Mouse (Mus musculus): ENCODE results near the gene Gpatch8. TPM values are rescaled to one million over a fixed set of nuclear protein-coding genes. Genes with fewer than 3 reads are reported as not detected.

Gpatch8 gene
- total RNA-seq, 2 experiments from 2014 or later, result 25.2 to 28.2 TPM

DNA sequence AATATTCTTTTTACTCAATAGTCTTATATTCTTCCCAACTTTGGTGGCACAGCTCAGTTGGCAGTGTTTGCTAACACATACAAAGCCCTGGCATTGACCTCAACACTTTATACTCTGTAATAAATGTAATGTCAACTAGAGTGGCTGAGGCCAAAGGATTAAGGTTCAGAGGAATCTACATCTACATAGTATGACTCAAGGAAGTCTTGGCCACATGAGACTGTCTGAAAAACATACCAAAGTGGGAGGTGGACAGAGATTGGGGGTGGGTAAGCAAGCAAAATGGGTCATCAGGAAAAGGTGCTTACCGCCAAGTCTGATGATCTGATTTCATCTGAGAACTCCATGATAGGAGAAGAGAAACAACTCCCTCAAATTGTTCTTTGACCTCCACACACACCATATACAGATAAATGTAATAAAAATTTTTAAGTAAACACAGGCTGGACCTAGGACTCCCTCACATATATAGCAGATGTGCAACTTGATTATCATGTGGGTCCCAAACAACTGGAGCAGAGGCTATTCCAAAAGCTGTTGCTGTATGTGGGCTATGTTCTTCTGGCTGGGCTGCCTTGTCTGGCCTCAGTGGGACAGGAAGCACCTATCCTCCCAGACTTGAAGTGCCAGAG is 41.3 kb downstream of the Gpatch8 start:
- no peak for DNase-seq
- intact Hi-C loops (cut with DNase I), result no loop called here

- intact Hi-C loops (cut with DNase I), result no loop called here
- peak in 1 of 2 experiments; percentile 20 for DNase-seq
These were observed 46.0 kb downstream of the Gpatch8 start for GRCm38 (mm10) chr11:102510226-102510625.

GRCm38 (mm10) chr11:102496732-102497131 is 59.5 kb downstream of the Gpatch8 start:
- intact Hi-C loops (cut with DNase I), result no loop called here
- DNase-seq, result no peak

GRCm38 (mm10) chr11:102496206-102496605 is 60.0 kb downstream of the Gpatch8 start:
- intact Hi-C loops (cut with DNase I), result no loop called here

GRCm38 (mm10) chr11:102495742-102496141 is 60.5 kb downstream of the Gpatch8 start:
- intact Hi-C loops (cut with DNase I), result no loop called here
- DNase-seq, result no peak

More at GRCm38 (mm10) chr11:102496206-102496605, 60.0 kb downstream of the Gpatch8 start:
- DNase-seq, result no peak

DNA sequence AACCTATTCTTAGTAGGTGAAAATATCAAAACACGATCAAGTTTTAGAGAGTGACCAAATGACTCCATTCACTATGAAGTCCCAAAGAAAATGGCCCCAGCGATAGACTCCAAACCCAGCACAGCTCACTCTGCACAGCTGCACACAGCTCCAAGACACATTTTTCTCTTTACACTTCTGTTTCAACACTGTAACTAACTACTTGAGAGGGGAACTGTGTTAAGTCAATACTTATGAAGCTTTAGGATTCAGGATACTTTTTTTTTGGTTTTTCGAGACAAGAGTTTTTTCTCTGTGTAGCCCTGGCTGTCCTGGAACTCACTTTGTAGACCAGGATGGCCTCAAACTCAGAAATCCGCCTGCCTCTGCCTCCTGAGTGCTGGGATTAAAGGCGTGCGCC is 61.1 kb downstream of the Gpatch8 start:
- intact Hi-C loops (cut with DNase I), result no loop called here
- no peak for DNase-seq

GRCm38 (mm10) chr11:102494063-102494650 is 62.0 kb downstream of the Gpatch8 start:
- DNase-seq, result peak; percentile 38 to 43
- intact Hi-C loops (cut with DNase I), result no loop called here

DNA sequence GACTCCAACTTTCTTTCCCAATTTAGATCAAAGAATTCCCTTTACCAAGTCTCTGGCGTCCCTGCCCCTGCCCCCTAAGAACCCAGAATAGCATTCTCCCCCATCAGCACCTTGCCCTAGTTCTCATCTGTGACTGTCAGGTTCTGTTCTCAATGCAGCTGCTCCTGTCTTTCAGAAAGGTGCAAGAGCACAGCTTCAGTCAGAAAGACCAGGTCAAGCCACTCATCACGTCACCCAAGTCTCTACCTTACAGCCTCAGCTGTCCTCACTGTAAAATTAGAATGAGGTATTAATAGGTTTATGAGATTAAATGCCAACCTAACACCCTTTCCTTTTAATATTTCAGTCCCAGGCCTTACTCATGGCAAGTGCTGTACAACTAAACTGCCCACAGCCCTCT is 63.0 kb downstream of the Gpatch8 start:
- intact Hi-C loops (cut with DNase I), result no loop called here
- no peak for DNase-seq

DNA sequence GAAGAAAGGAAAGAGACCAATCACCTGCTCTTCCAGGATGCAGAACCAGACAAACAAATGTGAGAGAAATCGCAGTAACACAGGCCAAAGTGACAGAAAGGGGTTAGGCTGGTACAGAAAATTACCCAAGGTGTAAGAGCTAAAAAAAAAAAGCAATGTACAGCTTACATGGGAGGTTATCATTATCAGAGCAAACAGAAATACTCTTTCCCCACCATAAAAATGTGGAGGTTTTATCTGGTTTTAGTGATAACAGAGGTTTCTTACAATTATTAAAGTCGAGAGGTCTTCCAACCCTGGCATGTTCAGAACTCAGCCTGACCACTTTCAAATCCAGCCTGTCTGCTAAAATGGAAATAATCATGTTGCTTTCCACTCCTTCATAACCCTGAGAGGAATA is 68.3 kb downstream of the Gpatch8 start:
- intact Hi-C loops (cut with DNase I), result loop anchor here (1.0 to 5.0 kb wide), 3 partner anchors 69 to 163 kb away; partner anchors contain the start of gene Gpatch8
- no peak for DNase-seq

DNA sequence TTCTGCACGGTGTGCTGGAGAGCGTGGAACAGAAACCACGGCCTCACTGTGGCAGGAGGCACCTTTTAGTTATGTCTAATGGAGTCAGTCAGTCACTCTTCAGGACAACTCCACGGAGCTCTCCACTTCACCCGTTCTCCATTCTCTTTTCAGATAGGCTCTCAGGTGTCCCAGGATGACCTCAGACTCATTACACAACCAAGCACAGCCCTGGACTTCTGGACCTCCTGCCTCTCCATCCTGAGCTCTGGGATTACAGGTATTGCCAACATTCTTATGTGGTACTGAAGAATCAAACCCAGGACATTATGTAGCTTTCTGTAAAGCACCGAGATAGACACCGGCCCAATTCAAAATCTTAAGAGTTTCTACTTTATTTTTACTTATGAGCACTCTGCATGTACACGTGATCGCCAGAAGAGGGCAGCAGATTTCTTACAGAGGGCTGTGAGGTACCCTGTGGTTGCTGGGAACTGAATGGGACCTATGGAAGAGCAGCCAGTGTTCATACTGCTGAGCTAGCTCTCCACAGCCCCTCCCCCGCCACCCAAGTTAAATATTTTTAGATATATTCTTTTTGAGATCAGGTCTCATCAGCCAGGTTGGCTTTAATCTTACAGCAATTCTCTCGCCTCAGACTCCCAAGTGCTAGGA is 69.3 kb downstream of the Gpatch8 start:
- intact Hi-C loops (cut with DNase I), result loop anchor here (1.0 to 5.0 kb wide), 3 partner anchors 70 to 164 kb away; partner anchors contain the start of gene Gpatch8
- peak; percentile 58 to 78 for DNase-seq

DNA sequence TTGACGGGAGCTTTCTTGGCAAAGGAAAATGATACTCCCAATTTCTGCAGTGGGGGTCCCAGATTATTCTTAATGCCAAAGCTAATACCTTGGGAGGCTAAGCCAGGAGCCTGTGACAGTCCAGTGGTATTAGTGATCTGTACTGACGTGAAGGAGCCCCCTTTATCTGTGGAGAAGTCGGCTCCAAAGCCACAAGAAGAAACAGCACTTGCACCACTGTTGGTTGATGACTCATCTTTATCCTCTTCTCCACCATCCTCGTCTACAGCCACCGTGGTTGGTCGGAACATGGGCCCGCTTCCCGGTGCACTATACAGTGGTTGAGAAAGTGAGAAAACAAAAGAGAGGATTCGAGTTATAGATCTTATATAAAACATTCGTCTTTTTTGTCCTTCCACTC is 74.4 kb downstream of the Gpatch8 start:
- intact Hi-C loops (cut with DNase I), result no loop called here
- DNase-seq, result no peak

- DNase-seq, result no peak
- intact Hi-C loops (cut with DNase I), result no loop called here
These were observed 75.3 kb downstream of the Gpatch8 start for GRCm38 (mm10) chr11:102480897-102481296.

GRCm38 (mm10) chr11:102480111-102480510 is 76.1 kb downstream of the Gpatch8 start:
- intact Hi-C loops (cut with DNase I), result no loop called here
- no peak for DNase-seq

DNA sequence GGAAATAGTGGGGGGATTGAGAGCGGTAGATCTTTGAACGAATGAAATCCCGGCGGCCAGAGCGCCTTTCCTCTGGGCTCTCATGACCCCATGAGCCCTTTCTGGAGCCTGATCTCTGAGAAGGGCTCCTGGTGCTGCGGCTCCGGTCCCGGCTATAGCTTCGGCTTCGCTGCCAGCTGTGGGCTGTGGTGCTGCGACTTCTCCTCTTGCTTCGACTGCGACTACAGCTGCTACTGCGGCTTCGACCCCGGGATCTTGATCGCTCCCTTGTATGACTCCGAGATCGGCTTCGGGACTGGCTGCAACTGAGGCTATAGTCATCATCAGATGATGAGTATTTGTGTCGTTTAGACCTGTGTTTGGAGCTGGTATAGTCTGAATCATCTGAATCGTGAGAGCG is 76.6 kb downstream of the Gpatch8 start:
- intact Hi-C loops (cut with DNase I), result no loop called here
- no peak for DNase-seq

- intact Hi-C loops (cut with DNase I), result no loop called here
- no peak for DNase-seq
These were observed 77.5 kb downstream of the Gpatch8 start for GRCm38 (mm10) chr11:102478671-102479070.

DNA sequence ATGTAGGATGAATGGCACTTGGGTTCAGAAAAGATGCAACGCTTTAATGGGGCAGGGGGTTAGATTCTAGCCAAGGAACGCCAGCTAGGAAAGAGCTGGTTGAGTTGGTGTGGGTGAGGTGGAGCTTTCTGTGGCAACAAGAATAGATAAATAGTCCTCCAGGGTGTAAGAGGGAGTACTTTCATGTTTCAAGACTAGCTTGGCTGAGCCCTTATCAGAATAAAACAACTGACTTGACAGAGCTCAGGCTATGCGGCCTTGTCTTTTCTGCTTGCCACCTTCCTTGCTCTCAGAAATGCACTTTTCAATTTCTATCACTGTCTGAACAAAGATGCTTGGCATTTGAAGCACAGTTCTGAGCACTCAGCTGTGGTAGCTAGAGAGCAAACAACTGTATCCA is 81.2 kb downstream of the Gpatch8 start:
- DNase-seq, result no peak
- intact Hi-C loops (cut with DNase I), result no loop called here

GRCm38 (mm10) chr11:102469648-102470357 is 86.4 kb downstream of the Gpatch8 start, which contains the start of gene Itga2b:
TSS of gene Itga2b (minus strand) at chr11:102470122.
- no peak for DNase-seq
- intact Hi-C loops (cut with DNase I), result no loop called here

DNA sequence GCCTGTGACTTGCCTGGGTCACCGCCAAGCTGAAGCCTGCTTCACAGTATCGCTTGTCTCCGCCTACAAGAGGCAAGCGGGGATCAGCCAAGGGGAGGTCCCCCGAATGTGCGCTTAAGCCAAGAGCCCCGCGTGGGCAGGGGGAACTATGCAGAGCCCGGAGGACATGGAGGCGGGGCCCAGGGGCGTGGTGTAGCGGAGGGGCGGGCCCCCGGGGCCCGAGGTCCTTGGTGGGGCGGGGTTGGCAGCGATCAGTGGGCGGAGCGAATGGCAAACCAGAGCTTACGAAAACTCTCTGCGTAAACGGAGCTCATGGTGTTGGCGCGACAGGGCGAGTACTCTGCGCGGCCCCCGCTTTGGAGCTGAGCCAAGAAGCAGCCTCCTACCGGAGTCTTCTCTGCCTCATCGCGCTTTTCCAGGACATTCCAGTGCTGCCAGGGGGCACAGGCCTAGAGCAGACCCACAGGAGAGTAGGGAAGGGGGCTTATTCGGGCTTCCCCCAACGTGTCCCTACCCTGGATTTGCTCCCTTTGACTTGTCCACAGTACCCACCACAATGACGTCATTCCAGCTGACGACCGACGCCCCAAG is 89.1 kb downstream of the Gpatch8 start:
- peak; percentile 99 for DNase-seq
- intact Hi-C loops (cut with DNase I), result no loop called here

DNA sequence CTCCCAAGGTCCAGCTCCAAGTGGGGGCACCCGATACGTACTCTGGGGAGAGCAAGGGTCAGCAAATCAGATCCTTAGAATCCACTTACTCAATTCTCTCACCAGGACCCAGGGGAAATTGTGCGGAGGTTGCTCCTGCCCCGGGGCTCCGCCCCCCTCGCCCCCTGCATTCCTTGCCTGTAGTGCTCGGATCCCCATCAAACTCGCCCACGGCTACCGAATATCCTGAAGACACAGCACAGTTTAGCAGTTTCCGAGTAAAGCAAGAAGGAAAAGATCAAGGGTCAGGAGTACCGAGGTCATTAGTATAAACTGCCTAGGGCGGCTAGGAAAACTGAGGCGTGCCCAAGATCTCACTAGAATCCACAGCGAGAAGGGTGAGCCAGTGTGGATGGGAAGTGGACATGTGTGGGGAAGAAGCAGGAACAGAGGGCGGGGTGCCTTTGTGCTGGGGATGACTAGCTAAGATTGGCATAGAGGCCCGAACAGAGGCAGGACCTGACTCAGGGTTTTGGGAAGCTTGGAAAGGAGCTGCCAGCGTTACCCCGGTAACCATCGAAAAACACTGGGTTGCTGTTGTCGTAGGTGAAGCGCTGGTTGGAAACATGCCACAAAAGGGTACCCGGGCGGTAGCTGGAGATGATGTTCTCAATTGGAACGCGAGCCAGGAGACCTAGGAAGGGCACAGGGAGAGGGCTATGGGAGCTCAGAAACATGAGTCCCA is 90.3 kb downstream of the Gpatch8 start:
- intact Hi-C loops (cut with DNase I), result no loop called here
- peak; percentile 82 to 83 for DNase-seq

DNA sequence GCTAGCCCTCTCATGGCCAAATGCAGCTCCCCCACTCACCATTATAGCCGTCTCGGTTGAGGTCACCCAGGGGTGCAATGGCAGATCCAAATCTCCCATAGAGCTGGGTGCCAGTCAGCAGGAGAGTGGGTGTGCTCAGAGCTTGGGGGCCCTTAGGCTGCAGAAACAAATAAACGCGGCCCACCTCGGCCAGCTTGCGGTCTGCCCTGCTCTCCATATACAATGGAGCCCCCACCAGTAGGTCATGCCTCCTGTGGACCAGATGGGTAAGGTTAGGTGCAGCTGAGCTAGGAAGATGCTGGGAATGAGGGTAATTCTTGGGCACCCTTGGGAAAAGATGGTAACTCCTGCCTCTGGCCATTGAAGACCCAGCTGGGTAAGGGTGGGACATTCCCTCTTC is 91.3 kb downstream of the Gpatch8 start:
- DNase-seq, result no peak
- intact Hi-C loops (cut with DNase I), result no loop called here
